Mouse (Mus musculus) kidney, adult 2 months (tissue): ENCODE data around the gene Arpc2.

ENCODE experiments used
- CTCF ChIP-seq: fragments of 200-500 bp; conservative IDR thresholded peaks from 2 replicates; pipeline ENCODE4 v1.5.1; 2011; ENCODE audit warnings: low read depth, mild to moderate bottlenecking, control low read depth, low read length, moderate library complexity, mixed read lengths; ENCODE audit not compliant: insufficient read depth, insufficient read length
- POLR2A ChIP-seq: fragments of 200-500 bp; IDR thresholded peaks from one replicate; pipeline ENCODE4 v1.6.1; 2011; ENCODE audit warnings: low read depth, low read length, control low read depth

DNA sequence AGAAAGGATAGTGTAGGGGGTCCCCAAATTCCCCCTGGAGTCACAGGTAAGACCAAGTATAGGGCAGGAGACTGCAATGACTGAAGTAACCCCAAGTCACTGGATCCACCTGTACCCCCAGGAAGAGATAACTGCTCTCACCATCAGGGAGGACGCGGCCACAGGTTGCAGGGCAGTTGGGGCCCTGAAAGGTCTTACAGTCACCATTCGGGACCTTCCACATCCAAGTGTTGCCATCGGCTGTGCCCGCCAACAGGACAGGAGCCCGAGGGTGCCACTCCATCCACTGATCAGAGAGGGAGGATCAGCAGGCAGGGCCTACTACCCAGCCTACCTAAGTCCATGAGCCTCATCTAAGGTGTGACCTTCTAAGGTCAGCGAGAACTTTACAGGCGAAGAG lies 46.0 kb downstream of the Arpc2 start:
- TF ChIP-seq POLR2A (no peak), CTCF (no peak)
